Mouse (Mus musculus): ENCODE measurements around the gene Pan3. TPM values are rescaled to one million over a fixed set of nuclear protein-coding genes. Genes with fewer than 3 reads are reported as not detected.

Pan3 gene
- polyA plus RNA-seq, 1 experiment from 2014 or later, result 31.6 TPM

DNA sequence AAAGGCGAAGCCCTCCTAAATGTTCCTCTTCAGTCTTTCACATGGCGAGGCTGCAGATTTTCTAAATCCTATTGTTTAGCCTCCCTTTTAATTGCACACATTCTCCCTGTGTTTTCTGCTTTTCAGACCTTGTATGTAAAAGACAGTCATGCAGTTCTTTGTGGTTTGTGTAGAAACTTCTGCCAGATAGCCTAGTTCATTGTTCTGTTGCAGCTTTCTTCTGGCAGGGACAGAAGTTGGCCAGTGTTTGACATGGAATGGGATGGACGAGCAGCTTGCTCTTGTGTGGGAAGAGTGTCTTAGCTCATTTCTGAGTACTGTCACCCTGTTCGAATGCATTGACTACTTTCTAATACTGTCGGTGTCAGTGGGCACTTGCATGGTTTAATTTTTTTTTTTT is 6.5 kb downstream of the Pan3 start:
- 84% methylated on average over 5 of the region's 5 CpGs for WGBS
- peaks cover 42% of the 10 kb centered on the region for H3K4me1 ChIP-seq

DNA sequence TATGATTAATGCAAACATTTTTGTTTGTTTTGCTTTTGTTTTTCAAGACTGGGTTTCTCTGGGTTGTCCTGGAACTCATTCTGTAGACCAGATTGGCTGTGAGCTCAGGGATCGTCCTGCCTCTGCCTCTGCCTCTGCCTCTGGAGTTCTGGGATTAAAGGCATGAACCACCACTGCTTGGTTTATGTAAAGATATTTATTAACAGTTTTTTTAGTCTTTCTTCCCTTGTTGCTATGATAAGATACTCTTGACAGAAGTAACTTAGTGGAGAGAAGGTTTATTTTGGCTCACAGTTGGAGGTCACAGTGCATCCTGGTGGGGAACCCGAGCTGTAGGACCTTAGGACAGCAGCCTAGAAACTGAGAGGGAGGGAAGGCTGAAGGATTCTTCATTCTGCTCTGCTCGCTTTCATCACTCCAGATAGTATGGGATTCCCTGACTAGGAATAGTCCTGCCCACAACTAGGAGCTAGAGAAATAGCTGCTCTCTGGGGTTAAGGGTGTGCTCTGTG is 11.1 kb downstream of the Pan3 start:
- Histone ChIP-seq H3K27me3 (ENCODE audit: insufficient read depth, poor library complexity, severe bottlenecking) (no peaks in the 10 kb centered on the region), H3K27ac (no peak overlapping the region), H3K9me3 (no peaks in the 10 kb centered on the region), H3K4me3 (no peak overlapping the region), H3K36me3 (0 out of 2 replicates have a peak, but pooled peaks cover 4% of the 10 kb centered on the region), H3K4me1 (peaks cover 27% of the 10 kb centered on the region)
- 62% methylated on average over 3 of the region's 3 CpGs for WGBS
- DNase-seq (ENCODE audit: low spot score), result no peak

More for the DNA sequence above, 6.5 kb downstream of the Pan3 start:
- Histone ChIP-seq H3K9me3 (no peaks in the 10 kb centered on the region), H3K36me3 (peaks cover 11% of the 10 kb centered on the region; the same call in 1 of the 2 replicates), H3K4me3 (no peak overlapping the region), H3K27ac (no peak overlapping the region), H3K27me3 (ENCODE audit: insufficient read depth, poor library complexity, severe bottlenecking) (no peaks in the 10 kb centered on the region)
- no peak for DNase-seq (ENCODE audit: low spot score)

DNA sequence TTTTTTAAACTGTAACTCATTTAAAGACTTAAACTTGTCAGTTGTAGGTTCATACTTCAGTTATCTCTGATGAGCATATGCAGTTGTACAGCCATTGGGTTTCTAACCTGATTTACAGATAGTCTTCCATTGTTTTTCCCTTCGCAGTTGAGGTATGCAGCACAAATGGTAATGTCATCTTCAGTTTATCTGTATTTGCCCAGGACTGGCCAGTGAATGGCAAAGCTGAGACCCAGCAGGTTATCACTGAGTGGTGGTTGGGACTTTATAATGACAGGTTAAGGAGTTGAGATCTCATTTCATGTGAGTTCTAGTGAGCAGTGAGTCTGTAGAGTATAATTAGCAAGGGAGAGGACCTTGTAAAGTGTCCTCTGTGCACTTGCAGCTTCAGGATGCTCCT is 12.0 kb downstream of the Pan3 start:
- 57% methylated on average over 1 of the region's 1 CpGs for WGBS
- H3K9me3 ChIP-seq, result no peaks in the 10 kb centered on the region
- no peak overlapping the region for H3K27ac ChIP-seq
- no peaks in the 10 kb centered on the region for H3K36me3 ChIP-seq
- H3K27me3 ChIP-seq (ENCODE audit: insufficient read depth, poor library complexity, severe bottlenecking), result no peaks in the 10 kb centered on the region
- peaks cover 33% of the 10 kb centered on the region for H3K4me1 ChIP-seq
- no peak overlapping the region for H3K4me3 ChIP-seq
- no peak for DNase-seq (ENCODE audit: low spot score)

DNA sequence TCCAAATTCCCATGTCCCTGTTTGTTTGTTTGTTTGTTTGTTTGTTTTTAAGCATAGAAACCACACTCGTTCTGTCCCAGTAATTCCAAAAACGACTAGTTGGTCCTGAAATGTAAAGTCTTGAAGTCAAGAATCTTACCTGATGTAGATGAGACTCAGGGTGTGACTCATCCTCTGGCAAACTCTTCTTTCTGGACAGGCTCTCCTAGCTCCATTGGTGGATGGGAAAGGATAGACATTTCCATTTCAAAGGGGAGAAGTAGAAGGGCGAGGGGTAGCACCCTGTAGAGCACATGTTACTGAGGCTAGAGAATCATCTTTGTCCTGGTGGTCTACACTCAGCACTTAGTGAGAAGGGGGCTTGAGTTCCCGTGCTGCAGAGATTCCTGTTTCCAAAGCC is 12.8 kb downstream of the Pan3 start:
- Histone ChIP-seq H3K9me3 (no peaks in the 10 kb centered on the region), H3K27ac (no peak overlapping the region), H3K36me3 (no peaks in the 10 kb centered on the region), H3K27me3 (ENCODE audit: insufficient read depth, poor library complexity, severe bottlenecking) (no peaks in the 10 kb centered on the region), H3K4me3 (no peak overlapping the region), H3K4me1 (peaks cover 37% of the 10 kb centered on the region)
- 76% methylated on average over 4 of the region's 4 CpGs for WGBS
- no peak for DNase-seq (ENCODE audit: low spot score)

DNA sequence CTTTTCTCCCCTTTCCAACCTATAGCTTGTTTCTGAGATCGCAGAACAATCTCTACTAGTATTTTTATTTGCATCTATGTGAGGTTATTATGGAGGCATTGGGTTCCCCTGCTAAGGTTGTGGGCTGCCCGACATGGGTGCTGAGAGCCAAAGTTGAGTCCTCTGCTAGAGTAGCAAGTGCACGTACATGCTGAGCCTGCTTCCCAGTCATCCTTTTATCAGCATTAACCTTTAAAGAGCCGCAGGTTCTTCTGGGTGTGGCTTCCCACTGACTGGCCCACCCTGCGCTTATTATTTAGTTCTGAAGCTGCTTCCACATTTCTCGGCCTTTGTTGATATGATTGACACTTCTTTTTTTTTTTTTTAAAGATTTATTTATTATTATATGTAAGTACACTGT is 14.3 kb downstream of the Pan3 start:
- H3K9me3 ChIP-seq, result no peaks in the 10 kb centered on the region
- no peak for DNase-seq (ENCODE audit: low spot score)
- no peak overlapping the region for H3K27ac ChIP-seq
- no peaks in the 10 kb centered on the region for H3K36me3 ChIP-seq
- no peak overlapping the region for H3K4me3 ChIP-seq
- peaks cover 34% of the 10 kb centered on the region for H3K4me1 ChIP-seq
- 71% methylated on average over 6 of the region's 6 CpGs for WGBS
- no peaks in the 10 kb centered on the region for H3K27me3 ChIP-seq (ENCODE audit: insufficient read depth, poor library complexity, severe bottlenecking)

DNA sequence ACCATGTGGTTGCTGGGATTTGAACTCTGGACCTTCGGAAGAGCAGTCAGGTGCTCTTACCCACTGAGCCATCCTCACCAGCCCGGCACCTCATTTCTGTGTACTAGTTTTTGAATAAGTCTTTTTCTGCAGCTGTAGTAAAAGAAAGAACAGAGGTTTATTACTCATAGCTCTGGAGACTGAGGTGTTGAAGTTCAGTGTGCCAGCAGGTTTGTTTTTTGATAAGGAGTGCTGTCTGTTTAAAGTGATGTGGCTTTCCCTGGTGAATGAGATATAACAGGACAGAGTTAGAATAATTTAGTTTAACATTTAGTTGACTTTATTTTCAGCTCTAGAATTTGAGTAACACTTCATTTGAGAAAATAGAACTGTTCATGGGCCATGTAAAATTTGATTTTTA is 14.8 kb downstream of the Pan3 start:
- no peak overlapping the region for H3K27ac ChIP-seq
- DNase-seq (ENCODE audit: low spot score), result no peak
- no peaks in the 10 kb centered on the region for H3K27me3 ChIP-seq (ENCODE audit: insufficient read depth, poor library complexity, severe bottlenecking)
- peaks cover 34% of the 10 kb centered on the region for H3K4me1 ChIP-seq
- no peak overlapping the region for H3K4me3 ChIP-seq
- 86% methylated on average over 2 of the region's 2 CpGs for WGBS
- H3K9me3 ChIP-seq, result no peaks in the 10 kb centered on the region
- no peaks in the 10 kb centered on the region for H3K36me3 ChIP-seq

DNA sequence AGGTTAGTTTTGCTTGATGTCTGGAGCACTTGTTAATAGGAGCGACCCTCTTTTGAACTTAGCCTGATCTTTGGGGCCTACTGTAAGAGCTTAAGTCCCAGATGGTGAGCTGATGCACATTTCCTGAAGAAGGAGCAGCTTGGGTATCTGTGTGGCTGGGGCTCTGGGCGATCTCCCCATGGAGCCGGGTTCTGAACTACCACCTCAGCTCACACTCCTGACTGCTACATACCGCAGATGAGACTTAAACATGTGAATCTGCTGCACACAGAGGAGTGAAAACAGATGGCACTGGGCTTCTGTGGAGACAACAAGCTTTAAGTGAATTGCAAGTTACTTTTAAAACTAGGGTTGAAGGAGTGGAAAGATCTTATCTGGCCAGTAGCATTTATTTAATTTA is 15.3 kb downstream of the Pan3 start:
- Histone ChIP-seq H3K9me3 (no peaks in the 10 kb centered on the region), H3K36me3 (no peaks in the 10 kb centered on the region), H3K27me3 (ENCODE audit: insufficient read depth, poor library complexity, severe bottlenecking) (no peaks in the 10 kb centered on the region), H3K4me1 (peaks cover 34% of the 10 kb centered on the region), H3K4me3 (no peak overlapping the region), H3K27ac (no peak overlapping the region)
- WGBS, result 81% methylated on average over 4 of the region's 4 CpGs
- no peak for DNase-seq (ENCODE audit: low spot score)

DNA sequence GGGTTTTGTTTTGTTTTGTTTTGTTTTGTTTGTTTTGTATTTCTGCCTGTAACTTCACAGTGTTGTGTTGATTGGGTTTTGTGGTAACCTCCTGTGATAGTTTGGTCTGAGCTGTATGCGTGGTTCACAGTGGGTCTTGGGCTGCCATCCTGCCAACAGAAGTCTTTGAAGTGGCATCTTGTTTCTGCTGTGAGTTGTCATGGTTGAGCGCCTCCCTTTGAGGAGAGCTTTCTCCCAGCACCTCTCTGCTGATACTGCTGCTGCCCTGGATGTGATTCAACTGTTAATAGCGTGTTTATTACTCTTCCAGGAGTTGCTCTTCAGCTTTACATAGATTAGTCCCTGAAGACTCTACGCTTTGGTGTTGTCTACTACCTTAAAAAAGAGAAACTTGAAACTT is 18.6 kb downstream of the Pan3 start:
- H3K9me3 ChIP-seq, result no peaks in the 10 kb centered on the region
- WGBS, result 66% methylated on average over 4 of the region's 4 CpGs
- no peak overlapping the region for H3K27ac ChIP-seq
- H3K27me3 ChIP-seq (ENCODE audit: insufficient read depth, poor library complexity, severe bottlenecking), result no peaks in the 10 kb centered on the region
- no peak overlapping the region for H3K4me3 ChIP-seq
- no peak for DNase-seq (ENCODE audit: low spot score)
- H3K4me1 ChIP-seq, result peaks cover 28% of the 10 kb centered on the region
- H3K36me3 ChIP-seq, result peaks cover 13% of the 10 kb centered on the region

DNA sequence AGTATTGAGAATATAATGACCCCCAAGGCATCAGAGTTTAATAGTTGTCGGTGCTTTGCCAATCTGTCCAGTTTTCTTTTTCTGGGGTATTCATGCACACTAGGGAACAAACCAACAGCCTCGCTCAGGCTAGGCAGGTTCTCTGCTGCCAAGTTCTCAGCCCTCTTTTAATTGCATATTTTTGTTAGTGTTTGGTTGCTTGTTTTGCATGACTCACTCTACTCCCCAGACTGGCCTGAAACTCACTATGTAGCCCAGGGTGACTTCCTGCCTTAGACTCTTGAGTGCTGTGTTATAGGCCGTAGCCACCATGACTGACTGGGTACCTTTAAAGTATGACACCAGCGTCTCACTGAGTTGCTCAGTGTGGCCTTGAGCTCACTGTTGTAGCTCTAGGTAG is 19.0 kb downstream of the Pan3 start:
- no peak for DNase-seq (ENCODE audit: low spot score)
- WGBS, result 84% methylated on average over 4 of the region's 4 CpGs
- Histone ChIP-seq H3K36me3 (peaks cover 16% of the 10 kb centered on the region), H3K27ac (no peak overlapping the region), H3K4me1 (peaks cover 28% of the 10 kb centered on the region), H3K4me3 (no peak overlapping the region), H3K9me3 (no peaks in the 10 kb centered on the region), H3K27me3 (ENCODE audit: insufficient read depth, poor library complexity, severe bottlenecking) (no peaks in the 10 kb centered on the region)

DNA sequence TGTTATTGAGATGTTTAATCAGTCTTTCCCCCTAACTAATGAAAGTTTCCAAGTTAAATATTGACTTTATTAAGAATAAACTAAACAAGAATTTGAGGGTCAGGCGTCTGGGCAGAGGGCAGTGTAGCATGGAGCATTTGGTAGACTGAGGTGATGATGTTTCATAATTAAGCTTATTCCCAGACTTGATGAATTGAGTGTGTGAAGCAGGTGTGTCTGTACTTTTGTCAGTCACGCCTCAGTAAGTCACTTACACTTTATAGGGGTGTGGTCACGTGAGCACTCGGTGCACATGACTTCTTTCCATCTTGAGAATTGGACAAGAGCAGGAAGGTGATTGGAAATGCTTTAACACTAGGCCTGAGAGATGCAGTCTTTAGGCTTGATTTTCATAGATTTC is 26.5 kb downstream of the Pan3 start:
- no peak overlapping the region for H3K4me3 ChIP-seq
- no peak overlapping the region for H3K27ac ChIP-seq
- H3K36me3 ChIP-seq, result peaks cover 41% of the 10 kb centered on the region
- no peak for DNase-seq (ENCODE audit: low spot score)
- H3K4me1 ChIP-seq, result peaks cover 9% of the 10 kb centered on the region
- 93% methylated on average over 4 of the region's 4 CpGs for WGBS
- H3K27me3 ChIP-seq (ENCODE audit: insufficient read depth, poor library complexity, severe bottlenecking), result no peaks in the 10 kb centered on the region
- no peaks in the 10 kb centered on the region for H3K9me3 ChIP-seq

DNA sequence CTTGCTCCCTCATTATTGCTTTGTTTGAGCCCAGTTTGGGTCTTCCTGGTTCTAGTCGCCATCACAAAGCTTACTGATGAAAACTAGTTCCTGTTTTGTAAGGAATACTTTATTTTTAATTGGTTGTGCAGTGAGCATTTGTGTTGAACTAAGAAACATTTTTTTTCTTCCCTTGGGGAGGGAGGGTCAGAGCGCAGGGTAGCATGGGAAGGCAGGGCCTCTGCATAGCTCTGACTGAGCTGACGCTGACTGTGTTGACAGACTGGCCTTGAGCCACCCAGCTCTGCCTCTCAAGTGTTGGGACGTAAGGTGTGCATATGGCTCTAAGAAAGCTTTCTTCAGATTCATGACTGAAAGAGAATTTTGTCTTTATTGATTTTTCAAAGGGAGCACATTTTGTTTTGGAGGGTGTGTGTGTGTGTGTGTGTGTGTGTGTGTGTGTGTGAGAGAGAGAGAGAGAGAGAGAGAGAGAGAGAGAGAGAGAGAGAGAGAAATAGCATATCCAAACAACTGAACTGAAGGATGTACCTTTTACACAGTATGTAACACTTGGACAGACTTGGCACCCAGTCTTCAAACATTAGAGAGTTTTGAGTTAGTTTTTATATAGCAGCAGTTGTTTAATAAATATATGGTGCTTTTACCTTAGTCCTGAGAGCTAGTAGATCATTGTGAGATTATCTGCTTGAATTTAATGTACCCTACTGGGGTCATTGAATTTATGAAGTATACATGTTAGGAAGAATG is 30.0 kb downstream of the Pan3 start:
- H3K27me3 ChIP-seq (ENCODE audit: insufficient read depth, poor library complexity, severe bottlenecking), result no peaks in the 10 kb centered on the region
- no peak for DNase-seq (ENCODE audit: low spot score)
- peaks cover 19% of the 10 kb centered on the region for H3K36me3 ChIP-seq
- H3K4me1 ChIP-seq, result peaks cover 9% of the 10 kb centered on the region
- H3K27ac ChIP-seq, result no peak overlapping the region
- no peaks in the 10 kb centered on the region for H3K9me3 ChIP-seq
- H3K4me3 ChIP-seq, result no peak overlapping the region
- WGBS, result 37% methylated on average over 4 of the region's 4 CpGs

DNA sequence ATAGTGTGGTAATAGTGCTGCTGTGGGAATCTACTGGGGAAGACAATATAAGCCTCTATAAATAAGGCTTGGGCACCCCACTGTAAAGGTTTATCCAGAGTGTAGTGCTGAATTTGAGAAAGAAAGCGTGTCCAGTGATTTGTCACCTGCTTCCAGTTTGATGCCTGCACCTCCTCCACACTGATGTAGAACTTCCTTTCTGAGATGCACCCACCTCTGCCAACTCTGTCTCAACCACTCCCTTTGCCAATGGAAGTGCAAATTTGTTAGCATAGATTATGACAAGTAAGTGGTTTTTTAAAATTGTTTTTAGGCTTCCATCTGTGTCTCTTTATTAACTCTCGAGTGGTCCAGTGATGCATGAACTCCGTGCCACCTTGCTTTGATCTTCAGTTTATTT is 33.3 kb downstream of the Pan3 start:
- no peaks in the 10 kb centered on the region for H3K27me3 ChIP-seq (ENCODE audit: insufficient read depth, poor library complexity, severe bottlenecking)
- H3K4me1 ChIP-seq, result peaks cover 9% of the 10 kb centered on the region
- H3K36me3 ChIP-seq, result peaks cover 11% of the 10 kb centered on the region
- H3K9me3 ChIP-seq, result no peaks in the 10 kb centered on the region
- H3K4me3 ChIP-seq, result no peak overlapping the region
- H3K27ac ChIP-seq, result no peak overlapping the region
- no peak for DNase-seq (ENCODE audit: low spot score)
- WGBS, result 87% methylated on average over 3 of the region's 3 CpGs

DNA sequence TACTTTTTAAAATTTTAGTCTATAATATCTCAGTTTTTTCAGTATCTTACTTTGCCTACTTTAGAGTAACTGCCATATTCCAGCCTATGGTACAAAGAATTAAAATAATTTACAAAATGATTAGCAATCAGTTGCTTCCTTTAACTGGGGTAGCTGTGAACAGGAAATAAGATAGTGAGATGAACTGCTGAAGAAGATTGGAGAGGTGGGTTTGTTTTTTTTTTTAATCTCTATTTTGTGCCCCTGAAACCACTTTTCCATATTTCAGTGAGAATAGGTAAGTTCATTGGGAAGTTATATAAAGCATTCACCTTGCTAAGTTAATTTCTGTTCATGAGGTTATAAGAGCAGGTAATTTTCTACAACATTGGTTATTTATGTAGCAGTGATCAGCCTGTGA is 36.4 kb downstream of the Pan3 start:
- no peak overlapping the region for H3K4me3 ChIP-seq
- no peaks in the 10 kb centered on the region; the same call in 1 of the 2 replicates for H3K4me1 ChIP-seq
- no peaks in the 10 kb centered on the region for H3K9me3 ChIP-seq
- peaks cover 9% of the 10 kb centered on the region for H3K36me3 ChIP-seq
- H3K27ac ChIP-seq, result no peak overlapping the region
- no peak for DNase-seq (ENCODE audit: low spot score)
- no peaks in the 10 kb centered on the region for H3K27me3 ChIP-seq (ENCODE audit: insufficient read depth, poor library complexity, severe bottlenecking)

DNA sequence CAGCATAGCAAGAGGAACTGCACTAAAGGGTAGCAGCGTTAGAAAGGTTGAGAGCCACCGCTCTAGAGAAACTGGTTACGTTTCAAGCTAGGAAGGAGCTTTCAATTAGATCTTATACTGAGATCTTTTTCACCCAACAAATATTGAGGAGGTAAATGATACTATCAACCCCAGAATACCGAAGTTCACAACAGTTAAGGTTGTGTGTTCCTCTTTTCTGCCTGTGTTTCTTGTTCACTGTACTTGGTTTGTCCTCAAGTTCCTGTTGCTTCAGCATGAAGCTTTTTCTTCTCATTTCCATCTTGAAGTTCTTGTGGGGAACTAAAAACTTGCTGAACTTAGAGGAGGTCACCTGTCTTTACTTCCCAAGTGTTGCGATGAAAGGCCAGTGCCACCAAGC is 41.2 kb downstream of the Pan3 start:
- Histone ChIP-seq H3K27me3 (ENCODE audit: insufficient read depth, poor library complexity, severe bottlenecking) (no peaks in the 10 kb centered on the region), H3K9me3 (no peaks in the 10 kb centered on the region), H3K36me3 (peaks cover 9% of the 10 kb centered on the region), H3K4me3 (no peak overlapping the region), H3K27ac (no peak overlapping the region), H3K4me1 (peaks cover 4% of the 10 kb centered on the region; the same call in 1 of the 2 replicates)
- 94% methylated on average over 5 of the region's 5 CpGs for WGBS
- DNase-seq (ENCODE audit: low spot score), result no peak

Data from heart, embryonic 10.5 days (tissue).